In genomic region chr4:43982053-43982732, GRCm38 (mm10) we compare ENCODE assay signal across 8 mouse cellular contexts. TPM values are rescaled to one million over a fixed set of nuclear protein-coding genes. Genes with fewer than 3 reads are reported as not detected.
DNase-seq lines count a peak whose midpoint lies in the region; ATAC-seq and TF ChIP-seq lines count a peak whose summit lies in the region.

No protein-coding gene starts in this region.

- no peaks in the 10 kb centered on the region for H3K79me2 ChIP-seq in heart, adult 2 months (replicated peaks; ENCODE audit: control insufficient read depth, insufficient read depth, low read length)

- peak overlapping the region; percentile 58 for H3K4me2 ChIP-seq in embryonic facial prominence, embryonic 13.5 days
- peak overlapping the region; percentile 55 for H3K4me2 ChIP-seq in limb, embryonic 11.5 days (ENCODE audit: low read depth, severe bottlenecking)
- peak overlapping the region; percentile 57 for H3K4me2 ChIP-seq in midbrain, embryonic 14.5 days (ENCODE audit: low read length)

- H3K36me3 ChIP-seq in embryonic facial prominence, embryonic 13.5 days, result no peaks in the 10 kb centered on the region
- no peaks in the 10 kb centered on the region for H3K36me3 ChIP-seq in heart, adult 2 months (ENCODE audit: control insufficient read depth, insufficient read depth, low read length)
- H3K36me3 ChIP-seq in kidney, adult 2 months (ENCODE audit: control insufficient read depth, insufficient read depth, low read length), result no peaks in the 10 kb centered on the region
- no peaks in the 10 kb centered on the region for H3K36me3 ChIP-seq in limb, embryonic 11.5 days (ENCODE audit: control insufficient read depth, insufficient read depth, low read length)
- no peaks in the 10 kb centered on the region for H3K36me3 ChIP-seq in midbrain, embryonic 14.5 days (ENCODE audit: control insufficient read depth, insufficient read depth, low read length)

- no peak overlapping the region for H3K27ac ChIP-seq in embryonic facial prominence, embryonic 13.5 days
- peak overlapping the region; percentile 29; the same call in 1 of the 2 replicates for H3K27ac ChIP-seq in heart, adult 2 months
- H3K27ac ChIP-seq in kidney, adult 2 months (ENCODE audit: insufficient read depth, low read depth, low read length), result no peak overlapping the region
- 0 out of 2 replicates have a peak overlapping the region, but pooled peaks have one; percentile 39 for H3K27ac ChIP-seq in limb, embryonic 11.5 days (replicated peaks; ENCODE audit: low read depth, low read length)
- H3K27ac ChIP-seq in midbrain, embryonic 14.5 days (replicated peaks; ENCODE audit: low read depth, low read length), result no peak overlapping the region

- peak overlapping the region; percentile 32 for H3K4me3 ChIP-seq in embryonic facial prominence, embryonic 13.5 days
- peak overlapping the region; percentile 45 for H3K4me3 ChIP-seq in heart, adult 2 months
- peak overlapping the region; percentile 31; the same call in 1 of the 2 replicates for H3K4me3 ChIP-seq in kidney, adult 2 months (ENCODE audit: insufficient read depth, low read depth, low read length)
- peak overlapping the region; percentile 19 for H3K4me3 ChIP-seq in limb, embryonic 11.5 days (ENCODE audit: low read depth, low read length)
- peak overlapping the region; percentile 20 for H3K4me3 ChIP-seq in midbrain, embryonic 14.5 days (replicated peaks; ENCODE audit: low read depth, low read length)

- H3K27me3 ChIP-seq in embryonic facial prominence, embryonic 13.5 days, result no peaks in the 10 kb centered on the region
- no peaks in the 10 kb centered on the region for H3K27me3 ChIP-seq in heart, adult 2 months (ENCODE audit: control insufficient read depth, insufficient read depth, low read length)
- H3K27me3 ChIP-seq in kidney, adult 2 months (replicated peaks; ENCODE audit: control insufficient read depth, insufficient read depth, low read length), result no peaks in the 10 kb centered on the region
- H3K27me3 ChIP-seq in limb, embryonic 11.5 days (ENCODE audit: control insufficient read depth, insufficient read depth, low read length), result no peaks in the 10 kb centered on the region
- H3K27me3 ChIP-seq in midbrain, embryonic 14.5 days (ENCODE audit: control insufficient read depth, insufficient read depth, low read length), result peaks cover 12% of the 10 kb centered on the region; the same call in 1 of the 2 replicates

- H3K9me3 ChIP-seq in embryonic facial prominence, embryonic 13.5 days, result no peaks in the 10 kb centered on the region
- H3K9me3 ChIP-seq in limb, embryonic 11.5 days (ENCODE audit: control insufficient read depth, low read length), result no peaks in the 10 kb centered on the region
- H3K9me3 ChIP-seq in midbrain, embryonic 14.5 days (ENCODE audit: control insufficient read depth, low read length), result no peaks in the 10 kb centered on the region

- DNase-seq in 416B (ENCODE audit: low read depth), result peak; percentile 92
- DNase-seq in adrenal gland, postnatal 4 days (ENCODE audit: low spot score in 2 of 2), result peak; percentile 86 to 92
- DNase-seq in heart, adult 2 months, result peak; percentile 92 to 95
- peak; percentile 94 for DNase-seq in kidney, adult 2 months
- DNase-seq in limb, embryonic 11.5 days (ENCODE audit: low spot score), result peak; percentile 99
- DNase-seq in midbrain, embryonic 14.5 days, result peak; percentile 96
- DNase-seq in spleen, adult 12 weeks (ENCODE audit: low spot score), result peak; percentile 86

- H3K9ac ChIP-seq in embryonic facial prominence, embryonic 13.5 days, result peak overlapping the region; percentile 64
- peak overlapping the region; percentile 69 for H3K9ac ChIP-seq in heart, adult 2 months (ENCODE audit: low read depth, low read length)
- H3K9ac ChIP-seq in limb, embryonic 11.5 days (ENCODE audit: low read length), result peak overlapping the region; percentile 71
- H3K9ac ChIP-seq in midbrain, embryonic 14.5 days (replicated peaks; ENCODE audit: low read length), result peak overlapping the region; percentile 48

- TF ChIP-seq EP300 in heart, adult 2 months (IDR thresholded peaks at IDR 0.05; ENCODE audit: insufficient read depth, low read depth, low read length), result peak; percentile 80; the same call in 1 of the 2 replicates

- peaks cover 28% of the 10 kb centered on the region for H3K4me1 ChIP-seq in embryonic facial prominence, embryonic 13.5 days
- peaks cover 15% of the 10 kb centered on the region for H3K4me1 ChIP-seq in heart, adult 2 months (ENCODE audit: control insufficient read depth, insufficient read depth, low read length)
- H3K4me1 ChIP-seq in kidney, adult 2 months (ENCODE audit: control insufficient read depth, insufficient read depth, low read length), result no peaks in the 10 kb centered on the region
- peaks cover 12% of the 10 kb centered on the region for H3K4me1 ChIP-seq in limb, embryonic 11.5 days (ENCODE audit: control insufficient read depth, insufficient read depth, low read length)
- H3K4me1 ChIP-seq in midbrain, embryonic 14.5 days (ENCODE audit: control insufficient read depth, insufficient read depth, low read length), result peaks cover 11% of the 10 kb centered on the region; the same call in 1 of the 2 replicates

- TF ChIP-seq POLR2A in heart, adult 2 months (IDR thresholded peaks at IDR 0.05; ENCODE audit: insufficient read depth, low read depth, low read length), result no peak
- no peak for TF ChIP-seq POLR2A in kidney, adult 2 months (IDR thresholded peaks at IDR 0.05; ENCODE audit: low read depth, low read length)

- WGBS in embryonic facial prominence, embryonic 13.5 days, result 2% methylated on average over 24 of the region's 24 CpGs
- 2% methylated on average over 24 of the region's 24 CpGs for WGBS in heart, adult 2 months
- 2% methylated on average over 24 of the region's 24 CpGs for WGBS in kidney, adult 2 months
- WGBS in limb, embryonic 11.5 days, result 2% methylated on average over 24 of the region's 24 CpGs
- 3% methylated on average over 24 of the region's 24 CpGs for WGBS in midbrain, embryonic 14.5 days

- intact Hi-C loops in heart, adult 2 months (cut with DNase I), result loop anchor here (1.0 to 10.0 kb wide), 3 partner anchors 56 to 237 kb away; no protein-coding TSS in a partner anchor

- peak; percentile 76; the same call in 1 of the 2 replicates for ATAC-seq in embryonic facial prominence, embryonic 13.5 days (ENCODE audit: insufficient number of reproducible peaks, insufficient read depth, low FRiP score, low TSS enrichment, low read depth)
- ATAC-seq in limb, embryonic 11.5 days (ENCODE audit: insufficient number of reproducible peaks, low FRiP score, low TSS enrichment, low read depth), result peak; percentile 88
- ATAC-seq in midbrain, embryonic 14.5 days (ENCODE audit: low FRiP score, low TSS enrichment), result peak; percentile 92

- peak; percentile 98 for TF ChIP-seq CTCF in heart, adult 2 months (IDR thresholded peaks at IDR 0.05)
- peak; percentile 92 for TF ChIP-seq CTCF in kidney, adult 2 months (conservative IDR thresholded peaks at IDR 0.05; ENCODE audit: insufficient read depth, insufficient read length, low read depth, low read length)

RNA-seq across cellular contexts. Expression of gene Ccin, which starts 1.1 kb away (rescaled TPM):
- under 1 TPM in 1 of 2 experiments, not detected in 1; 0.20 TPM for total RNA-seq in adrenal gland, postnatal 4 days (2021)
- polyA plus RNA-seq in embryonic facial prominence, embryonic 13.5 days (2015; fragmentation: Nextera tagmentation; extraction: Ambion mirVana), result not detected in 2 replicates
- not detected for total RNA-seq in heart, adult 2 months (2021)
- 0.15 and 0.16 TPM in 2 replicates for polyA plus RNA-seq in heart, adult 2 months (2012; rRNA removed)
- 0.12 and 0.13 TPM in 2 replicates for polyA plus RNA-seq in kidney, adult 2 months (2012; rRNA removed)
- not detected in 2 replicates for polyA plus RNA-seq in limb, embryonic 11.5 days (2014; fragmentation: Nextera tagmentation; extraction: Ambion mirVana)
- polyA plus RNA-seq in midbrain, embryonic 14.5 days (2014; fragmentation: Nextera tagmentation; extraction: Ambion mirVana), result not detected in 2 replicates

RNA-seq across cellular contexts. Expression of gene Clta, which starts 22.1 kb away (rescaled TPM):
- 100 to 1,000 TPM; 202 to 211 TPM for total RNA-seq in adrenal gland, postnatal 4 days (2021)
- polyA plus RNA-seq in embryonic facial prominence, embryonic 13.5 days (2015; fragmentation: Nextera tagmentation; extraction: Ambion mirVana), result 252 and 284 TPM in 2 replicates
- total RNA-seq in heart, adult 2 months (2021), result 10 to 100 TPM; 75.8 to 78.6 TPM
- polyA plus RNA-seq in heart, adult 2 months (2012; rRNA removed), result 64.6 and 68.4 TPM in 2 replicates
- polyA plus RNA-seq in kidney, adult 2 months (2012; rRNA removed), result 212 and 261 TPM in 2 replicates
- 251 and 264 TPM in 2 replicates for polyA plus RNA-seq in limb, embryonic 11.5 days (2014; fragmentation: Nextera tagmentation; extraction: Ambion mirVana)
- 317 and 327 TPM in 2 replicates for polyA plus RNA-seq in midbrain, embryonic 14.5 days (2014; fragmentation: Nextera tagmentation; extraction: Ambion mirVana)

RNA-seq across cellular contexts. Expression of gene Glipr2, which starts 25.0 kb away (rescaled TPM):
- total RNA-seq in adrenal gland, postnatal 4 days (2021), result 10 to 100 TPM; 14.6 to 18.0 TPM
- 63.0 and 71.6 TPM in 2 replicates for polyA plus RNA-seq in embryonic facial prominence, embryonic 13.5 days (2015; fragmentation: Nextera tagmentation; extraction: Ambion mirVana)
- 1 to 10 TPM; 2.1 to 5.3 TPM for total RNA-seq in heart, adult 2 months (2021)
- polyA plus RNA-seq in heart, adult 2 months (2012; rRNA removed), result 5.2 and 6.9 TPM in 2 replicates
- 3.3 and 4.7 TPM in 2 replicates for polyA plus RNA-seq in kidney, adult 2 months (2012; rRNA removed)
- polyA plus RNA-seq in limb, embryonic 11.5 days (2014; fragmentation: Nextera tagmentation; extraction: Ambion mirVana), result 70.4 and 75.2 TPM in 2 replicates
- polyA plus RNA-seq in midbrain, embryonic 14.5 days (2014; fragmentation: Nextera tagmentation; extraction: Ambion mirVana), result 27.0 and 31.8 TPM in 2 replicates

Comparison
In these comparisons a context has a peak if more than half of its experiments do, and no peak if none do; other contexts are left out.
1. H3K27ac ChIP-seq: peak in heart, adult 2 months (single experiment) and limb, embryonic 11.5 days (single experiment); none in embryonic facial prominence, embryonic 13.5 days (single experiment), kidney, adult 2 months (single experiment) and midbrain, embryonic 14.5 days (single experiment).
2. Peak in every context shown above with its lines, with median percentiles within 50 percentile points of each other: DNase-seq, ATAC-seq, H3K4me2 ChIP-seq, H3K4me3 ChIP-seq and H3K9ac ChIP-seq.